Mouse (Mus musculus): Measurements from ENCODE around the gene Ciao2a.

DNA sequence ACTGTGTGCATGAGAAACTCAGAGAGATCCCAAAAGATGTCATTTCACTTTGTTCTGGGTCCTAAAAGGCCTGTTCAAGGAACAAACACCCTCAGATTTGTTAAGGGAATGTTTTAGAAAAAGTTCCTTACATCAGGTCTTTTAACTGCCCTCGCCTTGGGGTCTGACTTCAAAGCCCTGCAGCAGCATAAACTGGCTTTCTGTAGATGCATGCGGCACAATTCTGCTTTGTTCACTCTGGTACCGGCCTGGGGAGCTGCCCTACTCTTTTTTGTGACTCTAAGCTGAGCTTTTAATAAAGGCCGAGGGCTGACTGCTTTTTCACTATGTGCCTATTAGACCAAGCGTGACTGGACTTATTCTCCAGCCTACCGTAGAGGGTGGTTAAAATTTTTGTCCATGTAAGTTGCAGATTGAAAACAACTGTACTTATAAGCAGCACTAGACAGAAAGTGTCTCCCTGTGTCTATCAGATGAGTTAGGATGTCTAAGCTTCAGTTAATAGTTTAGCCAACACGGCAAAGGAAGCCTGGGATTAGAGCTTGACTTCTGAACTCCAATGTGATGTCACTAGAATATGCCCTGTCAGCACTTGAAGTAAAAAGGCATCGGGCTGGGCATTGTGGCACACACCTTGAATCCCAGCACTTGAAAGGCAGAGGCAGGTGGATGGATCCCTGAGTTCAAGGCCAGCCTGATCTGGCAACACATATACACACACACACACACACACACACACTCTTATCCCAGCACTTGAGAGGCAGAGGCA lies 15.6 kb upstream of the Ciao2a start:
- TF ChIP-seq EP300 (IDR thresholded peaks at IDR 0.05) (no peak), CTCF (IDR thresholded peaks at IDR 0.05) (no peak)

Measured in lung, postnatal 0 days (tissue).